Mouse (Mus musculus) thymus, adult 18-20 months (tissue): ENCODE measurements around the gene Ninj2.

Experiments used
- DNase-seq, 2 experiments: peaks; one replicate each; pipeline ENCODE4 v3.0.0; 2022; ENCODE audit warnings: mixed read lengths in 2 of 2

The Ninj2 gene

GRCm38 (mm10) chr6:120179756-120180206, 86.6 kb downstream of the Ninj2 start:
- DNase-seq, result no peak

GRCm38 (mm10) chr6:120180492-120180891, 87.3 kb downstream of the Ninj2 start:
- no peak for DNase-seq

GRCm38 (mm10) chr6:120182160-120182559, 89.0 kb downstream of the Ninj2 start:
- no peak for DNase-seq

GRCm38 (mm10) chr6:120183771-120184170, 90.6 kb downstream of the Ninj2 start:
- DNase-seq, result no peak

- DNase-seq, result no peak
Observed at GRCm38 (mm10) chr6:120185012-120185730, 92.0 kb downstream of the Ninj2 start.

GRCm38 (mm10) chr6:120185756-120186155, 92.6 kb downstream of the Ninj2 start:
- peak; percentile 60 to 74 for DNase-seq

GRCm38 (mm10) chr6:120186594-120186993, 93.4 kb downstream of the Ninj2 start:
- DNase-seq, result no peak

- peak; percentile 74 to 82 for DNase-seq
Observed at GRCm38 (mm10) chr6:120187587-120188176, 94.5 kb downstream of the Ninj2 start.

GRCm38 (mm10) chr6:120188376-120189235, 95.5 kb downstream of the Ninj2 start:
- peak; percentile 63 to 78 for DNase-seq

GRCm38 (mm10) chr6:120189287-120189686, 96.1 kb downstream of the Ninj2 start:
- DNase-seq, result no peak

GRCm38 (mm10) chr6:120190365-120190764, 97.2 kb downstream of the Ninj2 start:
- no peak for DNase-seq

- no peak for DNase-seq
Observed at GRCm38 (mm10) chr6:120190912-120191311, 97.8 kb downstream of the Ninj2 start.

- DNase-seq, result no peak
Observed at GRCm38 (mm10) chr6:120191396-120192170, 98.4 kb downstream of the Ninj2 start.

- DNase-seq, result no peak
Observed at GRCm38 (mm10) chr6:120192211-120192870, 99.2 kb downstream of the Ninj2 start.

- DNase-seq, result peak; percentile 62 to 78
Observed at GRCm38 (mm10) chr6:120193174-120193573, 100.0 kb downstream of the Ninj2 start.

GRCm38 (mm10) chr6:120193793-120194192, 100.6 kb downstream of the Ninj2 start:
- DNase-seq, result no peak

- no peak for DNase-seq
Observed at GRCm38 (mm10) chr6:120194305-120194704, 101.2 kb downstream of the Ninj2 start.

GRCm38 (mm10) chr6:120194963-120195362, 101.8 kb downstream of the Ninj2 start:
- no peak for DNase-seq

GRCm38 (mm10) chr6:120196837-120197236, 103.7 kb downstream of the Ninj2 start:
- DNase-seq, result no peak

- peak; percentile 57 to 69 for DNase-seq
Observed at GRCm38 (mm10) chr6:120197964-120198363, 104.8 kb downstream of the Ninj2 start.

GRCm38 (mm10) chr6:120199638-120200394, 106.7 kb downstream of the Ninj2 start:
- peak in 1 of 2 experiments; percentile 31 for DNase-seq
